Mouse (Mus musculus) heart, embryonic 14.5 days (tissue): ENCODE data around the gene Gtf3c1. TPM values are rescaled to one million over a fixed set of nuclear protein-coding genes. Genes with fewer than 3 reads are reported as not detected.

Experiments
- ATAC-seq: fragments of 200-750 bp; cut with Nextera tagmentation; 2 replicates; pipeline ENCODE4 v1.8.0; 2017; ENCODE audit warnings: low read depth, moderate TSS enrichment; ENCODE audit not compliant: insufficient number of reproducible peaks, insufficient read depth, low FRiP score
- H3K27ac ChIP-seq, 2 experiments: fragments of 200-500 bp in 1 of 2; fragments of 300-500 bp in 1 of 2; sonication (generic) in 1 of 2; replicated peaks in 1 of 2; 2 replicates each; pipeline ENCODE4 v1.5.1; 2012 to 2014; ENCODE audit warnings: low read depth in 2 of 2, low read length in 2 of 2, control low read depth in 1 of 2, mild to moderate bottlenecking in 1 of 2, mixed read lengths in 1 of 2; ENCODE audit not compliant: control insufficient read depth in 1 of 2, insufficient read depth in 1 of 2
- H3K27me3 ChIP-seq: fragments of 300-500 bp; sonication (generic); 2 replicates; pipeline ENCODE4 v1.6.1; 2014; ENCODE audit warnings: mild to moderate bottlenecking, low read length, control low read depth; ENCODE audit not compliant: control insufficient read depth, insufficient read depth
- H3K36me3 ChIP-seq: fragments of 300-500 bp; sonication (generic); 2 replicates; pipeline ENCODE4 v1.6.1; 2014; ENCODE audit warnings: mild to moderate bottlenecking, control low read depth, low read length, mixed read lengths; ENCODE audit not compliant: control insufficient read depth, insufficient read depth
- H3K4me1 ChIP-seq, 2 experiments: fragments of 200-500 bp in 1 of 2; fragments of 300-500 bp in 1 of 2; sonication (generic) in 1 of 2; 2 replicates each; pipeline ENCODE4 v1.6.1; 2012 to 2014; ENCODE audit warnings: low read length in 2 of 2, control low read depth in 1 of 2, mixed read lengths in 1 of 2; ENCODE audit not compliant: control insufficient read depth in 2 of 2, insufficient read depth in 2 of 2
- H3K4me2 ChIP-seq: fragments of 300-500 bp; sonication (generic); 2 replicates; pipeline ENCODE4 v1.6.1; 2014; ENCODE audit warnings: mild to moderate bottlenecking, low read length
- H3K4me3 ChIP-seq, 2 experiments: fragments of 200-500 bp in 1 of 2; fragments of 300-500 bp in 1 of 2; sonication (generic) in 1 of 2; 2 replicates each; pipeline ENCODE4 v1.5.1; 2012 to 2014; ENCODE audit warnings: low read length in 2 of 2, mild to moderate bottlenecking in 2 of 2, control low read depth in 1 of 2, low read depth in 1 of 2, moderate library complexity in 1 of 2; ENCODE audit not compliant: control insufficient read depth in 1 of 2, insufficient read depth in 1 of 2
- H3K9ac ChIP-seq: fragments of 300-500 bp; sonication (generic); 2 replicates; pipeline ENCODE4 v1.6.1; 2014; ENCODE audit warnings: mild to moderate bottlenecking, low read length
- H3K9me3 ChIP-seq: fragments of 300-500 bp; sonication (generic); 2 replicates; pipeline ENCODE4 v1.6.1; 2016; ENCODE audit warnings: low read length, control low read depth; ENCODE audit not compliant: control insufficient read depth
- WGBS: fragments of 180-500 bp; shearing (Covaris S2); extraction: QIAGEN DNeasy Blood & Tissue Kit; methylation state at CpG from one replicate; pipeline ENCODE4 v1.1.7; 2014; 5-methylcytosine and 5-hydroxymethylcytosine counted together
- polyA plus RNA-seq: library from polyadenylated mRNA; unstranded; fragments of >200 nt; fragmentation: Nextera tagmentation; extraction: Ambion mirVana; gene quantifications from 2 replicates; pipeline ENCODE4 v1.2.1, GENCODE M21; 2014

The Gtf3c1 gene
- polyA plus RNA-seq, 1 experiment from 2014 or later = 30.4 TPM

GRCm38 (mm10) chr7:125620077-125620476 lies 87.5 kb downstream of the Gtf3c1 start:
- no peak overlapping the region for H3K27ac ChIP-seq
- H3K36me3 ChIP-seq = no peaks in the 10 kb centered on the region
- no peak overlapping the region for H3K4me3 ChIP-seq
- no peak overlapping the region for H3K4me2 ChIP-seq
- no peaks in the 10 kb centered on the region for H3K27me3 ChIP-seq
- 67% methylated on average over 4 of the region's 4 CpGs for WGBS
- no peak for ATAC-seq
- H3K9me3 ChIP-seq = no peaks in the 10 kb centered on the region
- H3K9ac ChIP-seq = no peak overlapping the region
- peaks cover 0 to 9% of the 10 kb centered on the region in 2 experiments; a peak in 3 of 4 replicates for H3K4me1 ChIP-seq

- Histone ChIP-seq H3K9ac (no peak overlapping the region), H3K4me3 (no peak overlapping the region), H3K4me2 (no peak overlapping the region), H3K4me1 (peaks cover 0 to 9% of the 10 kb centered on the region in 2 experiments; a peak in 3 of 4 replicates), H3K9me3 (no peaks in the 10 kb centered on the region), H3K27me3 (no peaks in the 10 kb centered on the region), H3K36me3 (no peaks in the 10 kb centered on the region), H3K27ac (no peak overlapping the region)
- WGBS = 77% methylated on average over 7 of the region's 7 CpGs
- ATAC-seq = no peak
Observed at GRCm38 (mm10) chr7:125618016-125618415, 89.6 kb downstream of the Gtf3c1 start.

GRCm38 (mm10) chr7:125615453-125615852 lies 92.1 kb downstream of the Gtf3c1 start:
- peaks cover 0 to 9% of the 10 kb centered on the region in 2 experiments; a peak in 2 of 4 replicates for H3K4me1 ChIP-seq
- no peak overlapping the region for H3K9ac ChIP-seq
- no peak for ATAC-seq
- H3K9me3 ChIP-seq = no peaks in the 10 kb centered on the region
- H3K36me3 ChIP-seq = no peaks in the 10 kb centered on the region
- H3K27ac ChIP-seq = no peak overlapping the region
- H3K4me2 ChIP-seq = no peak overlapping the region
- no peaks in the 10 kb centered on the region for H3K27me3 ChIP-seq
- H3K4me3 ChIP-seq = no peak overlapping the region
- WGBS = 85% methylated on average over 7 of the region's 7 CpGs

- no peak for ATAC-seq
- Histone ChIP-seq H3K9me3 (no peaks in the 10 kb centered on the region), H3K4me1 (peaks cover 0 to 9% of the 10 kb centered on the region in 2 experiments; a peak in 2 of 4 replicates), H3K4me3 (no peak overlapping the region), H3K27me3 (no peaks in the 10 kb centered on the region), H3K4me2 (no peak overlapping the region), H3K9ac (no peak overlapping the region), H3K27ac (no peak overlapping the region), H3K36me3 (no peaks in the 10 kb centered on the region)
- 68% methylated on average over 5 of the region's 5 CpGs for WGBS
Observed at GRCm38 (mm10) chr7:125613579-125613978, 94.0 kb downstream of the Gtf3c1 start.

- 81% methylated on average over 4 of the region's 4 CpGs for WGBS
- H3K36me3 ChIP-seq = no peaks in the 10 kb centered on the region
Observed at GRCm38 (mm10) chr7:125608183-125608688, 99.3 kb downstream of the Gtf3c1 start.

GRCm38 (mm10) chr7:125607384-125608182 lies 100.0 kb downstream of the Gtf3c1 start:
- no peak for ATAC-seq
- no peaks in the 10 kb centered on the region for H3K36me3 ChIP-seq
- H3K9ac ChIP-seq = no peak overlapping the region
- H3K27ac ChIP-seq = no peak overlapping the region
- H3K9me3 ChIP-seq = no peaks in the 10 kb centered on the region
- H3K4me1 ChIP-seq = peaks cover 0 to 2% of the 10 kb centered on the region in 2 experiments; a peak in 1 of 4 replicates
- WGBS = 51% methylated on average over 6 of the region's 6 CpGs
- no peak overlapping the region for H3K4me2 ChIP-seq
- no peak overlapping the region for H3K4me3 ChIP-seq
- H3K27me3 ChIP-seq = no peaks in the 10 kb centered on the region

More at GRCm38 (mm10) chr7:125608183-125608688, 99.3 kb downstream of the Gtf3c1 start:
- Histone ChIP-seq H3K4me3 (no peak overlapping the region), H3K4me1 (no peaks in the 10 kb centered on the region; a peak in 1 of 4 replicates), H3K27me3 (no peaks in the 10 kb centered on the region), H3K9me3 (no peaks in the 10 kb centered on the region), H3K9ac (no peak overlapping the region), H3K4me2 (no peak overlapping the region), H3K27ac (no peak overlapping the region)
- ATAC-seq = no peak

GRCm38 (mm10) chr7:125606265-125607164 lies 101.1 kb downstream of the Gtf3c1 start:
- ATAC-seq = no peak
- H3K9ac ChIP-seq = no peak overlapping the region
- 78% methylated on average over 2 of the region's 2 CpGs for WGBS

More at GRCm38 (mm10) chr7:125606265-125607164, 101.1 kb downstream of the Gtf3c1 start:
- H3K9me3 ChIP-seq = no peaks in the 10 kb centered on the region
- no peak overlapping the region for H3K4me3 ChIP-seq
- peaks cover 0 to 2% of the 10 kb centered on the region in 2 experiments; a peak in 1 of 4 replicates for H3K4me1 ChIP-seq
- no peaks in the 10 kb centered on the region for H3K36me3 ChIP-seq
- H3K27ac ChIP-seq = no peak overlapping the region
- no peak overlapping the region for H3K4me2 ChIP-seq
- no peaks in the 10 kb centered on the region for H3K27me3 ChIP-seq
